Mouse (Mus musculus): Measurements from ENCODE around the gene Ppat.

Gene Ppat

GRCm38 (mm10) chr5:76869553-76869952, 81.8 kb downstream of the Ppat start:
- no peak for DNase-seq

DNA sequence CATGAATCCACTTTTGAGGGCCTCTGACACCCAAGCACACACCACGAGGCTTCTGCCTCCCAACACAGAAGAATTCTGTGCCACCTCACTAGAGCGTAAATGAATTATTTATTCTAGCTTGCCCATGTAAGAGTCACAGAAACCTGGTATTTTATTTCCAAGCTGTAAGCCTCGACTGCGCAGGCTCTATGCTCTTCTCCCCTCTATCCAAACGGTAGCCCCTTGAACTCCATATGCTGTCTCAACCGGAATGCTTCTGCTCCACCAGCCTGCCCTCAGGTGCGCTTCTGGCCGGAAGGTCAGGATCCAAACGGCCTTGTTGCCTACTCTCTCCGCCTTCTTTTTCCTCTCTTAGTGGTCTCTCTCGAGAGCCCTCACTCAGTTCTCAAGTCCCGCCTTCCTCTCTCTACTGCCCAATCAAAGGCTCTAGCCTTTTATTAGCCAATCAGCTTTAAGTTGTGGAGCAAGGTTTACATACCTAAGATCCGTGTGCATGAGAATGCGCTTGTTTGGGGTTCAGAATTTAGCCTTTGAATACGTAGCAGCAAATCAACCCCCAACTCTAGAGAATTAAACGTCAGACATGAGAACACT, 82.6 kb downstream of the Ppat start:
- DNase-seq = no peak

GRCm38 (mm10) chr5:76866819-76867218, 84.6 kb downstream of the Ppat start:
- DNase-seq = no peak
